Mouse (Mus musculus): Measurements from ENCODE around the gene Tmem107.

GRCm38 (mm10) chr11:69102403-69102725 is 31.8 kb downstream of the Tmem107 start:
- TF ChIP-seq CTCF (IDR thresholded peaks at IDR 0.05; ENCODE audit: low read depth, low read length) = no peak
- no peak for TF ChIP-seq POLR2A (IDR thresholded peaks at IDR 0.05; ENCODE audit: borderline replicate concordance, low read depth, low read length)
